Mouse (Mus musculus) liver, adult (tissue): ENCODE results near the gene Gm3435.
A peak's percentile ranks its signal among the peaks of the same experiment; 100 is the strongest.
"Not testable (repeated sequence)": the region's sequence is repeated elsewhere in the genome, so short reads cannot be mapped to it uniquely, and the experiment has no call there.

ENCODE experiments used
- GATA4 ChIP-seq: IDR thresholded peaks from 2 replicates; pipeline ENCODE4 v1.6.1; 2014; ENCODE audit warnings: mild to moderate bottlenecking, low read length; ENCODE audit not compliant: insufficient replicate concordance

Gene Gm3435

DNA sequence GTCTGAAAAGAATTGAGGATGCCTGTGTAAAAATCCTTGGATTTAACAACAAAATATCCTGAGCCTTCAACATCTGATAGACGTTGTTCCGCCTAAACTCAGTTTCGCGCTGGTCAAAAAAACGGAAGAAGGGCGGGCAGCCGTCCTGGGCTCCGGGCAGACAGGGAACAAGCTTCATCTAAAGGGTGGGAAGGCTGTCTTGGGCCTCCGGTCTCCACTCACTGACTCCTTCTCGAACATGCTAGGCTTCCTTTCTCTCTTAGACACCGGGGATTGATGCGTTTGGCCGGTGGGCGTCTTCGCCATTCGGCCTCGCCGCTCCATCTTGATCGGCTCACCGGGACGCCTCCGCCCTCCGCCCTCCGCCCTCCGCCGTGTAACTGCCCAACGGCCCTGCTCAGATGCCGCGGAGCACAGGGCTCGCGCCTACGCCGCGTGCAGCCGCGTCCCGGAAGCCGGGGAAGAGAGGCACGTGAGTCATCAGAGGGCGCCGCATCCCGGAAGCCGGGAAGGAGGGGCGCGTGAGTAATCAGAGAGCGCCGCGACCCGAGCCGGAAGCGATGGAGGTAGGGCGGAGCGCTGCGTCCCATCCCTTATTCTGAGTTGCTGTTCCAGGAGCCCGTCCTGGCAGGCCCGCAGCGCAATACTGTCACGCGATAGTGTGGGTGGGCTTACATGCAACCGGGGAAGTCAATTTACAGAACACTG lies at the start of gene Gm3435:
TSS of gene Gm3435 (plus strand) at position 471 of the 708 bp plus-strand sequence.
- TF ChIP-seq GATA4, result not testable (repeated sequence)

DNA sequence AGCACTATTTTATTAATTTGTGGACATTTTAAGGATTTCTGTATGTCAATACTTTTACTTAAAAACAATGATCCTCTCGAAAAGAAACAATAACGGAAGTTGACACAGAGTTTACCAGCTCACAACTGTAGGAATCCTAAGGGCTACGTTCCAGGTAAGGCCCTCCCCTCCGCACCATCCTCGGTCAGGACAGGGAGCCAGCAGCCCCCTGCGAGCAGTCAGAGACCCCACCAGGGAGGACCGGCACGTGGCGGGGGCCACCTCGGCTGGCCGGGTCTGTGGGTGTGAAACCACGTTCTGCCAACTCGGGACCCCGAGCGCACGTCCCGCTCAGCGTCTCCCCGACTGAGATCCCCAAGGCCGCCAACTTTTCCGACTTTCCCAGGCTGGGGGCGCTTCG lies 49.5 kb upstream of the Gm3435 start:
- TF ChIP-seq GATA4, result no peak

DNA sequence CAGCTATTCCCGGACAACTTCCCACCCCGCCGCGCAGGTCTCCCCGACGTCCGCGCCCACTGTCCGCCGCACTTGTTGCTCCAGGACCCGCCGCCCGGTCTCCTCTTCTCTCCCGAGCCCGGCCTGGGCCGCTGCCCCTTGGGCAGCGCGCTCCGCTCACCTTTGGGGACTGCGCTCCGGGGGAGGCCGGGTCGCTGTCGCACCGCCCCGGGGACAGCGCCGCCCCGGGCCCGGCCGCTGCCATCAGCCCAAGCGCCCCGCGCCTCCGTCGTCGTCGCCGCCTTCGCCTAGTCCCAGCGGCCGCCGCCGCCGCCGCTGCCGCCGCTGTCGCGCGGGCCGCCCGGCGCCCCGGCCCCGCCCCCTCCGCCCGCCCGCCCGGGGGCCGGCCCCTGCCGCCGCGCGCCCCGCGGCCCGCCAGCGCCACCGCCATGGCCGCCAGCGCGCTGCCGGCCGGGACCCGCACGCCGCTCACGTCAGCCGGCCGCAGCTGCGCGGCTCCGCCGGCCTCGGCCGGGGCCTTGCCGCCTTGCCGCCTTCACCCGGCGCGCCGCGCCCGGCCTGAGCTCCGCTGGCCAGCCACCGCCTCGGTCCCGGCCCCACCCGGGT lies 48.9 kb upstream of the Gm3435 start, which contains the start of gene Phf10:
TSS of gene Phf10 (minus strand) at position 323 of the 606 bp plus-strand sequence.
- not testable (repeated sequence) for TF ChIP-seq GATA4

DNA sequence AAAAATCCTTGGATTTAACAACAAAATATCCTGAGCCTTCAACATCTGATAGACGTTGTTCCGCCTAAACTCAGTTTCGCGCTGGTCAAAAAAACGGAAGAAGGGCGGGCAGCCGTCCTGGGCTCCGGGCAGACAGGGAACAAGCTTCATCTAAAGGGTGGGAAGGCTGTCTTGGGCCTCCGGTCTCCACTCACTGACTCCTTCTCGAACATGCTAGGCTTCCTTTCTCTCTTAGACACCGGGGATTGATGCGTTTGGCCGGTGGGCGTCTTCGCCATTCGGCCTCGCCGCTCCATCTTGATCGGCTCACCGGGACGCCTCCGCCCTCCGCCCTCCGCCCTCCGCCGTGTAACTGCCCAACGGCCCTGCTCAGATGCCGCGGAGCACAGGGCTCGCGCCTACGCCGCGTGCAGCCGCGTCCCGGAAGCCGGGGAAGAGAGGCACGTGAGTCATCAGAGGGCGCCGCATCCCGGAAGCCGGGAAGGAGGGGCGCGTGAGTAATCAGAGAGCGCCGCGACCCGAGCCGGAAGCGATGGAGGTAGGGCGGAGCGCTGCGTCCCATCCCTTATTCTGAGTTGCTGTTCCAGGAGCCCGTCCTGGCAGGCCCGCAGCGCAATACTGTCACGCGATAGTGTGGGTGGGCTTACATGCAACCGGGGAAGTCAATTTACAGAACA lies 31.5 kb upstream of the Gm3435 start, which contains the start of the genes 9030025P20Rik and Gm3417:
TSS of gene 9030025P20Rik (plus strand) at position 107 of the 677 bp plus-strand sequence.
TSS of gene Gm3417 (minus strand) at position 429 of the 677 bp plus-strand sequence.
- TF ChIP-seq GATA4, result not testable (repeated sequence)

DNA sequence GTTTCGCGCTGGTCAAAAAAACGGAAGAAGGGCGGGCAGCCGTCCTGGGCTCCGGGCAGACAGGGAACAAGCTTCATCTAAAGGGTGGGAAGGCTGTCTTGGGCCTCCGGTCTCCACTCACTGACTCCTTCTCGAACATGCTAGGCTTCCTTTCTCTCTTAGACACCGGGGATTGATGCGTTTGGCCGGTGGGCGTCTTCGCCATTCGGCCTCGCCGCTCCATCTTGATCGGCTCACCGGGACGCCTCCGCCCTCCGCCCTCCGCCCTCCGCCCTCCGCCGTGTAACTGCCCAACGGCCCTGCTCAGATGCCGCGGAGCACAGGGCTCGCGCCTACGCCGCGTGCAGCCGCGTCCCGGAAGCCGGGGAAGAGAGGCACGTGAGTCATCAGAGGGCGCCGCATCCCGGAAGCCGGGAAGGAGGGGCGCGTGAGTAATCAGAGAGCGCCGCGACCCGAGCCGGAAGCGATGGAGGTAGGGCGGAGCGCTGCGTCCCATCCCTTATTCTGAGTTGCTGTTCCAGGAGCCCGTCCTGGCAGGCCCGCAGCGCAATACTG lies 31.3 kb downstream of the Gm3435 start, which contains the start of the genes Ermard, Tcte3 and Gm3448:
TSS of gene Ermard (plus strand) at position 34 of the 555 bp plus-strand sequence.
TSS of gene Tcte3 (minus strand) at position 314 of the 555 bp plus-strand sequence.
TSS of gene Gm3448 (minus strand) at position 363 of the 555 bp plus-strand sequence.
- TF ChIP-seq GATA4, result not testable (repeated sequence)

DNA sequence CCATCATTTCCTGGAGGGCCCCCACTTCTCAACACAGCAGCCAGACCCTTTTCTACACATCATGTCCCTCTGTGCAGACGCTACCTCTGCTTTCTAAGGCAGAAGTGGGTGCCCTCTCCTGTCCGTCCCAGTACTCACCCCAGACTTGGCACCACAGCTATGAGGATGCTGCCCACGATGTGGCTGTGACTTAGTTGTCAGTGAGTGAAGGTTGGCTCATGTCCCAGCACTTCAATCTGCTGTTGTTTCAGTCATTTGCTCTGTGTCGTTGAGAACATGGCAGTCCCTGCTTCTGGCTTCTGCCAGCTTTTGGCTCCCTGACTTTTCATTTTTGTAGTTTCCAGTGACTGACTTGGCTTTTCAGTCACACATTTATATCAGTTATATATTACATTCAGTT lies 45.9 kb downstream of the Gm3435 start:
- TF ChIP-seq GATA4, result no peak

DNA sequence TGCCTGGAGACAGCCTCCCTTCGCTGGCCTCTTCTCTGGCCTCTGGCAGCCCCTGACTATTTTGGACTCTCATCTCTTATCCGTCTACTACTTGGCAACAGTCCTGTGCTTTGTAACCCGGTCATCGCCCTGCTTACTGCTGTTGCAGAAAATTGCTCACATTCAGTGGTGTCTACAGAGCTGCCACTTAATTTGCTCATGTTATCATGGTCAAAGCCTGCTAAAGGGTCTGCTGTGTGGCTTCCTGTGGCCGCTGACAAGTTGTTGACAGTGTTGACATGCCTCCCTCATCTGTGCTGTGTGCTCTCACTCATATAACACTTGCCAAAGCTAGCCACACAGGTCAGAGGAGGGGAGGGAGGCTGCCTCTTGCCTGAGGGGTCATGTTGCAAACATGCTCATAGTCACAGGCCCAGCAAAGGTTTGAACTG lies 48.2 kb downstream of the Gm3435 start:
- TF ChIP-seq GATA4, result 0 out of 2 replicates have a peak, but pooled peaks have one; percentile 18

DNA sequence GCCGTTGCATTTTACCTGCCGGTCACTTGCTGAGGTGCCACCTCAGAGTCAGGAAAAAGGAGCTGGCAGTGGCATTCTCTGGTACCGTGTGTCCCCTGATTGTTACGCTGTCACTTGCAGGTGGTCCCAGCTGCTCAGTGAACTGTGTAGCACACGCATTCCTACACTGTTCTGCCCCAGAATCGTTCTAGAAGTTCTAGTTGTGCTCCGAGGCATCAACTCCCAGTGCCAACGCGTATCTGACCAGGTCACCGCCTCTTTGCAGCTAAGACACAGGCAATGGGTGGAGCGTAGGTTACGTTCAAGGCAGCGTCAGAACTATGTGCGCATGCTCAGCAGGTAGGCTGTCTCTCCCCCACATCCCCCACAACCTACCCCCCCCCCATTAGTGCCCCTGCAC lies 49.7 kb downstream of the Gm3435 start:
- TF ChIP-seq GATA4, result no peak

DNA sequence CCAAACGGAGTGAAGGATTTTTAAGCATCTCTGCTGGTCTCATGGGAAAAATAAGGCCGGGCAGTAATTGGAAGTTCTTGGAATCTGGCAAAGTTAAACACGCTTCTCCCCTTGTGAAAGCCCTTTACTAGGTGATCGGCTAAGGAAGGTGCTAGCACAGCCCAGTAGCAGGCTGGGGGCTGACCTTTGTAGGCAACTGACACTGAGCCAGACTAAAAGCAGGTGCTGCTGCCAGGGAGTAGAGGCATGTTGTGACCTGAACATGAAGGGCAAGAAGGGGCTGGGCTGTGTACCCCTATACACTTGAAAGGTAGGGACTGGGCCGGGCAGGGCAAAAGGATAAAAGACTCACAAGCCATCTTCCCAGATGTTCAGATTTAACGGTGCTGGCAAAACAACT lies 50.4 kb downstream of the Gm3435 start:
- no peak for TF ChIP-seq GATA4

DNA sequence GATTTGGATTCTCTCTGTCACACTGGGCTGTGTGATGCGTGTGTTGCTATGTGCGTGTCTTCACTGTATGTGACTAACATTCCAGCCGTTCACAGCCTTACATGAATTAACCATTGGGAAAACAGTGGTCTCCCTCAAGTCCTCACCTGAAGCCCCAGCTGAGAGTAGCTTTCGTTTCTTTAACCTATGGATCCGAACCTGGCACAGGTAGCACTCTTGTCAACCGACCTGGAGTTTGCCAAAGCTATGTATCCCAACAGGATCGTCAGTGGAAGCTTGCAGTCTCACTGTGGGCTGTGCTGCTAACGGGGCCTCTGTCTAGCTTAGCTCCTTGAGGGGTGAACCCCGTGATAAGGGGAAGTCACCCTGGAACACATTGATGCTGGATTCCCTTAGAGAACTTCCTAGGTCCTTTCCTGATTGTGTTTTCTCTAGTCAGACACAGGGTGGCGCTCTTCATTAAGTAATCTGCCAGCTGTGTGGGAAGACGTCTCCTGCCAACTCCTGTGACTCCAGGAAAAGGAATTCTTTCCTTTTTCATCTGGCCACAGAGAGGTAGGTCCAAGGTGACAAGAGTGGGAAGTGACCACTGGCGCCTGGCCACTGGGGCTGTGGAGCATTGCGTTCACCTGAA lies 55.5 kb downstream of the Gm3435 start:
- TF ChIP-seq GATA4, result no peak

DNA sequence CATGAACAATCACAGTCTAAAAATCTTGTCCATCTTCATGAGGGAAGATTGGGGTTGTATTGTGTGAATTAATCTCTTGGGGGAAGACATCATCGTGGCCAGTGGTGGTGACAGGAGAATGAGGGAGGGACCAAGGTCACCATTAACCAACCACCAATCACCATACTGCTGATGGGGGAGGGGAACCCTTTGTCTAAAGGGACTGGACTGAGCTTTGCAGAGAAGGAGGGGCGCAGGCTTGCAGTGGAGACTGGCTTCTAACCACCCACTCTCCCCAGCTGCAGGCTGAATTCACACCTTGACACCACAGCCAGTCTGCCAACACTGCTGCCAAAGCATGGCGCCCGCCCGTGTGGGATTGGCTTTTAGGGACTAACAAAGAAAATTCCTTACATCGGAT lies 56.1 kb downstream of the Gm3435 start:
- TF ChIP-seq GATA4, result no peak

DNA sequence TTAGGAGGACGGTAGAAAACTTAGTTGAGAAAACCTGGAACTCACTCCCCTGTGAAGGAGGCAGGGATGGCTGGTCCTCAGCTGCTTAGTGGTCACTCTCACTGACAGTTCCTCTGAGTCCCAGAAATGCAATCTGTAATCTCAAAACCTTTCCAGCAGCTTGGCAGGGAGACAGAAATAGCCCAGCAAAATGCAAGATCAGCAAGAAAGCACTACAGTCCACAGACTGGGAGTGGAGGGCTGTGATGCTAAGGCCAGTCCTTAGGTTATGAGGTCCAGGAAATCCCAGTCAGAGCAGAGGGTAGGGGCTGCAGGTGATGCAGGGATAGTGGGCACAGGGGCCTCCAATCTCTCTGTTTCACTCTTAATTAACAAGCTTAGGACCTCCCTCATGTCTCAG lies 56.9 kb downstream of the Gm3435 start:
- TF ChIP-seq GATA4, result peak; percentile 30; the same call in 1 of the 2 replicates

DNA sequence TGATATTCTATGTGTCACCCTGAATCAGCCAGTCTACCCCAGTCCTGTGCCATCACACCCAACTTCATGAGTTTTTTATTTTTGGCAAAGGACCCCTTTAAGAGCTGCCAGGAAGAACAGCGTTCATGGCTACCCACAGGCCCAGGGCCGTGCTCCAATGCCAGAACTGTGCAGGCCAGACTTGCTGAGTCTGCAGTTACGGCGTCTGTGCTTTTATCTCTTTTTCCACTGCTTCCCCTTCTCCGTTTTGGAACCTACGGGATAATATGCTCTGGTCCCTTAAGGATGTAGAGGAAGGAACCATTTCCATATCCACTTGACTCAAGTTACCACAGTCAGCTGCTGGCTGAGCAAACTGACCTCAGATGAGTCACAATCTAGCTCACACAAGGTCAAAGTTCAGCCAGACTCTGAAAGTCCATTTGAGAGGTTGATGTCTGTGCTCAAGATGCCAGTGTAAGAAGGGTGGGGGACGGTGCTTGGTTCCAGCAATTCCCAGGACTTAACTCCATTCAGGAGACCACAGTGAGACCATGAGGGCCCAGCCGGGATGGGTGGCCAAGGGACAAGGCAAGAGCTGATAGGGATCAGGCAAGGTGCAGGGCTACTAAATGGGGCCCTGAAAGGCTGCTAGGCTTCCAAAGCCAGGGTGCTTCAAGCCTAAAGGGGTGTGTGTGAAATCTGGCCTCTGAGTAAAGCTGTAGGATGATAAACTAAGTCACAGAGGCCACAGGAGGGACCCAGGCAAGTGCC lies 58.2 kb downstream of the Gm3435 start:
- peak; percentile 35; the same call in 1 of the 2 replicates for TF ChIP-seq GATA4

DNA sequence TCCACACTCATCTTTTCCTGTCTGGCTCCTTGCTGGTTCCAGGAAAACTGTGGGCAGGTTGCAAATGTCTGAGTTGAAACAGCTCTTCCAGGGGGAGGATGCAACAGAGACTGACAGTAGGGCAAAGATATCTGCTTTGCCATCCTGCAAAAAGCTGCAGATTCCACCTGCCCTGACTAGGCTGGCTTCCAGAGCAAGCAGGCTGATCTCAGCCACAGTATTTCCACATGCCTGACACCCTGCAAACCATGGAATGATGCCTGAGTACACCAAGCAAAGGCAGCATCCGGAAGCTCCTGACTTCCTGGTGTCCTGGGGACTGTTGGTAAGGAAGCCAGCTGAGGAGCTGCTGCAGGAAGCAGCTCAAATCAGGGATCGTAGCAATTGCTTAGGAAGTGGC lies 59.1 kb downstream of the Gm3435 start:
- TF ChIP-seq GATA4, result peak; percentile 29; the same call in 1 of the 2 replicates
